Mouse (Mus musculus) adrenal gland (tissue): ENCODE results near the gene Park7.

Experiments
- intact Hi-C: fragments of 180-260 bp; cut with DNase I; formaldehyde crosslinking; loops from one replicate; pipeline ENCODE4 v1.15.1; 2025

Gene Park7

DNA sequence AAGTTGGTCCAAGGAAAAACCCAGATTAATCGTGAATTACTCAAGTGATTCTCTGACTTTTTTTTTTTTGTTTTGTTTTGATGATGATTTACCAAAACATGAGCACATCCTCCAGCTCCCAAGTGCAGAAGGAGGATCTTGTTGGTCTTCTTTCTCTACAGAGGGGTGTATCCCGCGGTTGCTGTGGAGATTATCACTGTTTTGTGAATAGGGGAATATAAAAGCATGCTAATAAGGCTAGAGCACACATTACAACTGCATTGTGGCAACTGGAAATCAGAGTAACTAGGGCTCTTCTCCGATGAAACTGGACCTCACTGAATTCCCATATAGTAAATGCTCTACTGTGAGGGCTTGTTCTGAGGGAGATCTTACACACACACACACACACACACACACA is 61.8 kb downstream of the Park7 start:
- intact Hi-C loops, result loop anchor here (5.0 kb wide), 1 partner anchor 50 kb away; no protein-coding TSS in a partner anchor

DNA sequence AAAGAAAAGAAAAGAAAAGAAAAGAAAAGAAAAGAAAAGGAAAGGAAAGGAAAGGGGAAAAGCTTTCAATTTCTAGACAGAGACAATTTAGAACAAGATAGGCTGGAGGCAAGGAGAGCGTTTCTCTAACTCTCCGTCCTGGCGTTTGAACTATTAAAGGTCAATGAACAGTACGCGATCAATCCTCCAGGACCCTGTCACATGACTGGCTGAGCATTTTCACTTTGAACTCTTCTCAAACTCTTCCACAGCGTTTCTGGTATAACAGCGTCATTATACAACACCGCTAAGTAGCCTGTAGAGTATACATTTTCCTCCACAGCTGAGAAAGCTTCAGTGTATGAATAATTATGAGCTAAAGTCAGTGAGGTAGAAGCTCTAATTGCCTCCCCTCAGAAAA is 62.2 kb downstream of the Park7 start:
- intact Hi-C loops, result loop anchor here (5.0 kb wide), 1 partner anchor 50 kb away; no protein-coding TSS in a partner anchor

DNA sequence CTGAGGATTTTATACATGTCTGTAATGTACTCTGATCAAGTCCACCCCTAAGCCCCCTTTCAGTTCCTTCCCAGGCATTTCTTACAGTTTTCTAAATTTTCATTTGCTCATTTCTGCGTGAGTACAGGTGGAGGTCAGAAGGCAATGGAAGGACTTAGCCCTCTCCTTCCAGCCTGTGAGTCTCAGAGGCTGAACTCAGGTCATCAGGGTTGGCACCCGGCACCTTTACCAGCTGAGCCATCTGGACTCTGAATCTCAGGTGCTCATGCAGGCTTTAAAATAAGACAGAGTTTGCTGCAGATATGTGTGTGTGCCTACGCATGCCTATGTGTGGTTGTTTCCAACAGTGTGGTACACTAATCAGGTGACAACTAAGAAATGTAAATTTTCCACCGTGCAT is 63.3 kb downstream of the Park7 start:
- intact Hi-C loops, result loop anchor here (5.0 kb wide), 1 partner anchor 51 kb away; no protein-coding TSS in a partner anchor

DNA sequence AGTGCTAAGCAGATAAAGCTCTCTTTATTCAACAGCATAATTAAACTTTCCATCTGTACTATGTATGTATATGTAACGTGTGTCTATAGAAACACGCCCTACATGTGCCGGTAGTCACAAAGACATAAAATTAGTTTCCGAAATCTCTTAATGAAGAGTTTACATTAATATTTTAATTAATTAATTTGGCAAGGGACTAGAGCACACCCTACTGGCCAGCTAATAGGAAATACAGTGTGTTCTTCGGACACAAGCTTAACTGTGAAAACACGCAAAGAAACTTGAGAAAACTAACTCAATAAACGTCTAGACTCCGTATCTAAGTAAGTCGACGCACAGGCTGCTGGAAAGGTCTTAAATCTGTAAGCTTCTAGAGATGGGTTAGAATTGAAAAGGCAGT is 64.3 kb downstream of the Park7 start:
- intact Hi-C loops, result loop anchor here (2.0 to 5.0 kb wide), 4 partner anchors 52 to 193 kb away; no protein-coding TSS in a partner anchor
